Mouse (Mus musculus) embryonic fibroblast, embryonic 13.5 days (primary cell): ENCODE data around the gene Eif4a2.
"Not testable (repeated sequence)": the region's sequence is repeated elsewhere in the genome, so short reads cannot be mapped to it uniquely, and the experiment has no call there.

Experiments used
- CTCF ChIP-seq: IDR thresholded peaks from 2 replicates; pipeline ENCODE4 v1.5.1; 2011; ENCODE audit warnings: mild to moderate bottlenecking, control low read depth, low read length, moderate library complexity, borderline replicate concordance; ENCODE audit not compliant: insufficient read depth
- POLR2A ChIP-seq: IDR thresholded peaks from 2 replicates; pipeline ENCODE4 v1.6.1; 2011; ENCODE audit warnings: low read depth, mild to moderate bottlenecking, control low read depth, low read length, moderate library complexity

GRCm38 (mm10) chr16:23095581-23095980 lies 11.7 kb upstream of the Eif4a2 start:
- TF ChIP-seq CTCF, POLR2A: not testable (repeated sequence)
